Mouse (Mus musculus) CD4-positive naive resting alpha-beta T cell, adult 57 days (primary cell): ENCODE data around the gene Supt6. TPM values are rescaled to one million over a fixed set of nuclear protein-coding genes. Genes with fewer than 3 reads are reported as not detected.

Source experiments
- total RNA-seq: library from RNA; stranded (reverse); gene quantifications from one replicate; pipeline ENCODE4 v1.2.4, GENCODE M21; 2023

The Supt6 gene
- total RNA-seq = 80.8 TPM

DNA sequence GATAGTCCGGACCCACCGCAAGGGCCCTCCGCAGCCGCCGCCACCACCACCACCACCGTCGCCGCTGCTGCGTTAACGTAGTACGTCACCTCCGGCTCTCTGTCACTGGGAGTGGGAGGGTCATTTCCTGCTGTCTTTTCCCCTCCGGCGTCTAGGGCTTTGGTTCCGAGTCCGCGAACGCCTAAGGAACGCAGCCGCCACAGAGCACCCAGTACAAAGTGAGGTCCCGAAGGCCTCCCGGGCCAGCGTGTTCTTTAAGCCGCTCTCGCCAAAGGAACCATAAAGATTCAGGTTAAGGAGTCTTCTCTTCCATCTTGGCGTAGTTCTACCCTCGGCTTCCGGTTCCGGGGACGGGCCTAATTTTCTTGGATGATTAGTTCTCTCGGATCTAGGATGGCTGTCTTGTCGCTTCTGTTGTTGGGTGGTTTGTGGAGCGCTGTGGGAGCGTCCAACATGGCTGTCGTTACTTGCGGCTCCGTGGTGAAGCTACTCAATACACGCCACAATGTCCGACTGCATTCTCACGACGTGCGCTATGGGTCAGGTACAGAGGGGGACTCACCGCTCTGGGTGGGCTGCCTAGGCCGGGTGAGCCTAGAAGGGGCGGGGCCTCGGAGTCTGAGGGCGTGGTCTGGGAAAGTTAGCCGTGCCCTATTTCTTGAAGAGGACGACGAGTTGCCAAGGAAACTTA, at the start of gene Supt6, which contains the start of gene Sdf2:
Supt6 (minus strand) TSS at position 361 of the 691 bp plus-strand sequence.
Sdf2 (plus strand) TSS at position 120 of the 691 bp plus-strand sequence.

DNA sequence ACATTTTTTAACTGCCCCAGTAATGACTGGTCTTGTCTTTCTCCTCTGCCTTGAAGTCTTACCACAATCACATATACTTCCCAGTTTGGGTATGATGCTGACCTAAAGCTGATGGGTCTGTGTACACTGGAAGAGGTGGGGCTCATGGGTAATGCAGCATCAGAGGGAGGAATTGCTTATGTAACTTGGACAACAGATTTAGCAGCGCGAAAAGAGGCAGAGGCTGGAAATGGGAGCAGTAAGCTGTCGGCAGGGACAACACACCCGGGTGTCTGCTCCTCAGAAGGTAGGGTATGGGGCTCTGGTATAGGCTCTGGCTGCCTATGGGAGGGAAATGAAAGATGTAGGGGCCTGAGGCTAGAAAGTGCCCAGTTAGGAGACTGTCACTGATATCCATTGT, 44.9 kb upstream of the Supt6 start, which contains the start of gene BC030499:
BC030499 (plus strand) TSS at position 188 of the 400 bp plus-strand sequence.

DNA sequence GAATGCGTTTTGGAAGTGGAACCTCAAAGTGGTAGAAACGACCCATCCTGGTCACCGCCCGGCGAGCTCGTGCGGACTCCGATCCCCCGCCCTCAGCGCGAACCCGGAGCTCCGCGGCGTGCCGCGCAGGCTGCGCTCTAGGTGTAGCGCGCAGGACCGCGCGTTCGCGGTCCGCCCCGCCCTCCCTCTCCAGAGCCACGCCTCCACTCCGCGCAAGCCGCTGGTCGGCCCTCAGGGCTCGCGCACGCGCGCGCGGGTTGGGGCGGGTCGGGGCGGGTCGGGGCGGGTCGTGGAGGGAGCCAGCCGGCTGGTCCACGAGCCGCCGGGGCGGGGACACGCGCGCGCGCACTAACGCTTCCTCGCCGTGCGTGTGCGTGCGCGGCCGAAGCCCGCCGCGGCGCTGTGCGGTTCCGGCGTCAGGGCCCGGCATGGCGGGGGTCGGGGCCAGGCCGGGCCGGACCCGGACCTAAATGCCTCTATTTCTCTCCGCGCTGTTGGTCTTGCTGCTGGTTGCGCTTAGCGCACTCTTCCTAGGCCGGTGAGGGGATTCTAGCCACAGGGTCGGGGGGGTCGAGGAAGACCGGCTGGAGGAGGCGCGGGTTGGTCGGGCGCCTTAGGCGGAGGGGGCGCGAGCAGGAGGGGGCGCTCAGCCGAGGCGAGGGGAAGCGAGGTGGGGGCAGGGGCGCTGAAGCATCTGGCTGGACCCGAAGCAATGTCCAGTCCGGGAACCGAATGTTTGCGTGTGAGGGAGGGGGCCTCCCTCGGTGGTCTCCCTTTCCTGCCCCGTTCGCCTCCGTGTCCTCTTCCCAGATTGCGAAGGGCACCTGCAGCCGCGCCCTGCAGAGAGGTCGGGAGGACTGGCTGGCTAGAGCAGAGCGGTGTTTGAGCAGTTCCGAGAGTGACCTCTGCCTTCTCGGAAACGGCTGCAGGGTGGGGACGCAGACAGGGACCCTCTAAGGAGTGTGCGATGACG, 15.9 kb upstream of the Supt6 start, which contains the start of gene 2610507B11Rik:
2610507B11Rik (plus strand) TSS at position 373 of the 973 bp plus-strand sequence.

DNA sequence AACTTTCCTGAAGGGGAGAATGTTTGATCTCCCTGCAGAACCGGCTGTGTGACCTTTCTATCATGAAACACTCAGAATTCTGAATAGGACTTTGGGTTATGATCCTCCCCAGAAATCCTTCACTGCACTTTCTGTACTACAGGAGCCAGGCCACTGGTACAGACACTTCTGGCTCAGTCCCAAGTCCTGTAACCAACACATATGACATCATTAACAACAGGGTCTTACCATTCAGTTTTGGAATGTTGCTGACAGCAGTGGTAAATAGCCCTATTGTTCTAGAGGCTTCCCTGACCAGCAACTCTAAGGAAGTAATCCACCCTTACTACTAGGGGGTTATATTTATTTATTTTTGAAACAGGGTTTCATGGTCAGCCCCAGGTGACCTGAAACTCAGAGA, 52.7 kb downstream of the Supt6 start, which contains the start of gene Proca1:
Proca1 (plus strand) TSS at position 280 of the 400 bp plus-strand sequence.

DNA sequence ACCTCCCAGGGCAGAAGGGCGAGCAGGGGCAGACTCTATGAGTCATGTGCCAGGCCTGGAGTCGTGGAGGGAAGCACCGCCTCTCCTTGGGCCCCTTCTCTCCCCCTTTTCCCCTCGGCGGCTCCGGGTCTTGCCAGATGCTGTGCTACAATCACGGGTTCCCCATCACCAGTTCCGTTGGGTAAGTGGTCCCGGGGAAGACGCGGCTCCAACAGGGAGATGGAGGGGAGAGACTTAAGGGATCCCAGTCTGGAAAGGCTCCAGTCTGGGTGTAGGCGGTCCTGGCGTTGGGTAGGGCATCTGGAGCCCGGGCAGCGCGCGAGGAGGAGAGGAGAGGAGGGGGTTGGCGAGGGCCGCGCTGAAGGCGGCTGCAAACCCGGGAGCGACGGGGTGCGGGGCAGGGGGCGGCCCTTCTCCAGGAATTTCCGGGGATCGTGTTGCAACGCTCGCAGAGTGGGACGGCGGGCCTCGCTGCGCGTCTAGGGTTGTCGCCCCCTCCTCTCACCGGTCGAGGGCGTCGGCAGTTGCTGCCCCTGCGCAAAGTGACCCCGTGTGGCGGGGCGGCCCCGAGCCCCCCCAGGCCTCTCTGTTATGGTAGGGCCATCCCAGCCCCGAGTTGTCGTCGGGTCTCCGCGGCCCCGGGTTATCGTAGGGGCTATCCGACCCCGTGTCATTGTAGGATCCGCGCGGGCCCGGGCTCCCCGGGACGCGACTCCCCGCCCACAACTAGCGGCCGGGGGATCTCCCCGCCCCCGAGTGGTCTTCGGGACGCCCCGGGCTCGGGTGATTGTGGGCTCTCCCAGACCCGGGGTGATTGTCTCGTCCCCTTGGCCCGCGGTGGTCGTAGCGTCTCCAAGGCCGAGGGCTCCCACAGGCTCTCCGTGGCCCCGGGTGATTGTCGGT, 57.2 kb downstream of the Supt6 start, which contains the start of gene Rab34:
Rab34 (plus strand) TSS at position 100 of the 903 bp plus-strand sequence.

DNA sequence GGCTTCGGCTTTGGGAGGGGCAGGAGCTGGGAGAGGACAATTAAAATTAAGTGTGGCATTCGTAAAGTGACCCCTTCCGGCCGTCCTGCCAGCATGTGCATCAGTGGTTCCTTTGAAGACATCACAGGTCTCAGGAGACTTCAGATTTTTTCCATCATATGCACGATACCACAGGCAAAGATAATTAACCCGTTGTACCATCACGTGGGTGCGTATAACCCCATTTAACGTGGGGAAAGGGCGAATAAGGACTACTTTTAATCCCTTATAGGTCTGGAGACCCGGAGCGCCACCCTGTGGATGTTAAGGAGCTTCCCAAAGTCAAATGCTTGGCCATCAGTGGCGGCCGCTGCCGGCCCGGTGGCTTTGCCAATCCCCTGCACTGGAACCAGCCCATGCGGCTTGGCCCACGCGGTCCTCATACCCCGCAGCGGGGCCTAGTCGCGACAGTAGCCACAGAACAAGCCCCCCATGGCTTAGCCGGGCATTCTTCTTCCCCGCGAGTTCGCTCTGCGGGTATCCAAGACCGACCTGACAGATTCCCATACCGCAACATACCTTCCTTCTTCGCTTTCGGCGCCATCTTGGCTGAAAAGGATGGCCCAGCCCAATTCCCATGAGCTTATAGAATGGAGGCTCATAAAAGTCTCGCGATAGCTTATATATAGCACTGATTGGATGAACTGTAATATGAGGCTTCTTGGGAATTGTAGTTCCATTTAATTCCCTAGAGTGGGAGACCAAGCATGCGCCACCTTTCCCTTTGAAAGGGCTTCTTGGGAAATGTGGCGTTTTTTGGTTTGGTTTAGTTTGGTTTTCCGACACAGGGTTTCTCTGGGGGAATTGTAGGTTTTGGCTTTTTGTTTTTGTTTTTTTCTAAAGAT, 62.6 kb downstream of the Supt6 start, which contains the start of gene Rpl23a:
Rpl23a (minus strand) TSS at position 624 of the 884 bp plus-strand sequence.

DNA sequence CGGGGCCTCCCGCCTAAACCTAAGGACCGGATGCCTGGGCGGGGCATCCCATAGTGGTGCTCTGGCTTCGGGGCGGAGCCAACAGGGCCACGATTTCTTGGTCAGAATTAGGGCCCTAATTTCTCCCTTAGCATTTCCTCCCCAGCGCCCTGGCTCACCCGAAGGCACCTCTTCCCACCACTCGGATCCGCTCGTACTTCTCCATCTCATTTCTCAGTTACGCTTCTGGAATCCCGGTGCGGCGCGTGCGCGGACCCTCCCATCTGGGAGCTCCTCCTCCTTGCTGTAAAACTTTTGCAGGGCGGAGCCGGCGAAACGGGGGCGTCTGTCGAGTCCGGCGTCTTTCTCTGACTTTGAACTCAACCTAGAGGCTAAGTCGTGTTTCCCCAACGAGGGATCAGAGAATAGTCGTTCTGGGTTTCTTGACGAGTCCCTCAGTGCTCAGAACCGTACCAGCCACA, 69.4 kb downstream of the Supt6 start, which contains the start of the genes Nek8 and Tlcd1:
Nek8 (minus strand) TSS at position 274 of the 461 bp plus-strand sequence.
Tlcd1 (plus strand) TSS at position 310 of the 461 bp plus-strand sequence.

GRCm38 (mm10) chr11:78164924-78165760, 80.6 kb downstream of the Supt6 start, which contains the start of gene Traf4:
Gene Traf4 (minus strand): TSS chr11:78165589.

Other genes with a start within 250 kb of the Supt6 start
- 6.0 TPM for gene Dhrs13, start 213.7 kb downstream of the Supt6 start, total RNA-seq
- gene Flot2, start 208.1 kb downstream of the Supt6 start, total RNA-seq = 30.3 TPM
- 27.6 TPM for gene Eral1, start 165.6 kb downstream of the Supt6 start, total RNA-seq
- gene Fam222b, start 151.3 kb downstream of the Supt6 start, total RNA-seq = 21.7 TPM
- 38.9 TPM for gene Traf4, start 80.4 kb downstream of the Supt6 start, total RNA-seq
- 9.1 TPM for gene Nek8, start 69.3 kb downstream of the Supt6 start, total RNA-seq
- gene Tlcd1, start 69.3 kb downstream of the Supt6 start, total RNA-seq = 8.9 TPM
- 3,317 TPM for gene Rpl23a, start 62.4 kb downstream of the Supt6 start, total RNA-seq
- gene Rab34, start 57.6 kb downstream of the Supt6 start, total RNA-seq = 0.35 TPM
- gene Proca1, start 52.6 kb downstream of the Supt6 start, total RNA-seq = not detected
- gene Sdf2, start 241 bp downstream of the Supt6 start, total RNA-seq = 41.2 TPM
- 107 TPM for gene 2610507B11Rik, start 15.8 kb upstream of the Supt6 start, total RNA-seq
- gene BC030499, start 44.9 kb upstream of the Supt6 start, total RNA-seq = 1.7 TPM
- 1.7 TPM for gene Spag5, start 55.5 kb upstream of the Supt6 start, total RNA-seq
- gene Aldoc, start 77.0 kb upstream of the Supt6 start, total RNA-seq = 38.4 TPM
- 49.7 TPM for gene Pigs, start 82.4 kb upstream of the Supt6 start, total RNA-seq
- 15.1 TPM for gene Unc119, start 97.5 kb upstream of the Supt6 start, total RNA-seq
- not detected for gene Foxn1, start 140.6 kb upstream of the Supt6 start, total RNA-seq
- not detected for gene Slc13a2, start 176.2 kb upstream of the Supt6 start, total RNA-seq
- 1.5 TPM for gene Slc46a1, start 219.7 kb upstream of the Supt6 start, total RNA-seq